Mouse (Mus musculus): Measurements from ENCODE around the gene Plekhb1. TPM values are rescaled to one million over a fixed set of nuclear protein-coding genes. Genes with fewer than 3 reads are reported as not detected.

The Plekhb1 gene
- total and polyA plus RNA-seq, 2 experiments from 2014 or later = 20.4 to 22.1 TPM

GRCm38 (mm10) chr7:100608910-100609309, 53.3 kb downstream of the Plekhb1 start:
- DNase-seq (no peak), ATAC-seq (no peak)
- H3K36me3 ChIP-seq (ENCODE audit: insufficient read depth) = no peaks in the 10 kb centered on the region
- 14% methylated on average over 4 of the region's 4 CpGs for WGBS
- H3K27ac ChIP-seq (ENCODE audit: low read depth, low read length) = peak overlapping the region; percentile 100
- H3K9ac ChIP-seq = peak overlapping the region; percentile 100
- H3K9me3 ChIP-seq (ENCODE audit: low read length) = no peaks in the 10 kb centered on the region
- H3K27me3 ChIP-seq (ENCODE audit: insufficient read depth, low read length) = no peaks in the 10 kb centered on the region
- H3K4me1 ChIP-seq (ENCODE audit: insufficient read depth) = peaks cover 10% of the 10 kb centered on the region
- H3K4me2 ChIP-seq (ENCODE audit: low read depth) = peak overlapping the region; percentile 75
- peak overlapping the region; percentile 99 for H3K4me3 ChIP-seq (ENCODE audit: low read depth, low read length)
- no peak for TF ChIP-seq CTCF (IDR thresholded peaks at IDR 0.05; ENCODE audit: low read depth)

GRCm38 (mm10) chr7:100608130-100608741, 54.0 kb downstream of the Plekhb1 start, which contains the start of gene Mrpl48:
Gene Mrpl48, minus strand, starts transcription at chr7:100608301.
- under 1% methylated on average over 41 of the region's 43 CpGs for WGBS

DNA sequence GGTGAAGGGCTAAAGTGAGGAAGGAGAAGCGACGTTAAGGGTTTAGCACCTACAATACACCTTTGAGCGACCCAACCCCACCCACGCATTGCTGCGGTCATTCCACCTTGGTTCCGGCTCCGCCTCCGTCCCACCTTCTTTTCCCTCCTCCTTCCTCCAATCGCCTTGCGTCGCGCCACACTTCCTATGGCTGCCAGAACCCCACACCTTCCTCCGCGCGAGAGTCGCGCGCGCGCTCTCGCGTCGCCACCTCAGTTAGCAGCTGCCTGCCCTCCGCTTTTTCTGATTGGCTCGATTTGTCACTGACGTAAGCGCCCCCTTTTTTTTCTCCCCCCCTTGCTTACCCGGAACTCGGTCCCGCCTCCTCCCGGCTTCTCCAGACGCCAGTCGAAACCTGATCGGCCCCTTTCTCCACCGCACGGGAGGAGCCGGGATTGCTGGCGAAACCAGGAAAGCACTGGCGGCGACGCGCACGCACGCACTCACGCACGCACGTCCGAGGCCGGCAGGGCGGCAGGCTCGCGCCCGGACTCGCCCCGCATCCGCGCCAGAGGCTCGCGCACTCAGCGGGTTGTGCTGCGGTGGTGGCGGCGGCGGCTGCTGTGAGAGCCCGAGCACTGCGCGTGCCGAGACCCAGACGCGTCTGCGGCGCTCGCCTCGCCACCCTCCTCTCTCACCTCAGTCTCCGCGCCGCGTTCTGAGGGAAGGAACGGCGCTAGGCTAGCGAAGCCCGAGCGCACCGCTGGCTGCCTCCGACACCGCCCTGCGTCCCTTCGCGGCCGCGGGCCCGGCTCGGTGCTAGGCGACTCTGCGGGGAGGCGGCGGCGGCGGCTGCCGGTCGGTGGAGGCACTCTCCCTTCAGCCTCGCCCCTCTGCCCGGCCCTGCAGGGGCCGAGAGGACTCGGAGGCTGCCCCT, 54.7 kb downstream of the Plekhb1 start, which contains the start of gene Rab6a:
TSS of gene Rab6a (plus strand) at position 197 of the 916 bp plus-strand sequence.
- Histone ChIP-seq H3K4me1 (ENCODE audit: insufficient read depth) (peaks cover 10% of the 10 kb centered on the region), H3K4me2 (ENCODE audit: low read depth) (peak within 1 kb of the TSS; percentile 75), H3K27me3 (ENCODE audit: insufficient read depth, low read length) (no peaks in the 10 kb centered on the region), H3K36me3 (ENCODE audit: insufficient read depth) (no peaks in the 10 kb centered on the region), H3K9me3 (ENCODE audit: low read length) (no peaks in the 10 kb centered on the region), H3K4me3 (ENCODE audit: low read depth, low read length) (peak within 1 kb of the TSS; percentile 99), H3K9ac (peak within 1 kb of the TSS; percentile 100), H3K27ac (ENCODE audit: low read depth, low read length) (peak within 1 kb of the TSS; percentile 100)
- ATAC-seq = peak; percentile 97
- TF ChIP-seq CTCF (IDR thresholded peaks at IDR 0.05; ENCODE audit: low read depth) = peak; percentile 54
- WGBS = 1% methylated on average over 93 of the region's 105 CpGs
- peak; percentile 99 for DNase-seq

More at GRCm38 (mm10) chr7:100608130-100608741, 54.0 kb downstream of the Plekhb1 start, which contains the start of gene Mrpl48:
- Histone ChIP-seq H3K4me1 (ENCODE audit: insufficient read depth) (peaks cover 10% of the 10 kb centered on the region), H3K27ac (ENCODE audit: low read depth, low read length) (peak within 1 kb of the TSS; percentile 100), H3K9ac (peak within 1 kb of the TSS; percentile 100), H3K4me2 (ENCODE audit: low read depth) (peak within 1 kb of the TSS; percentile 75), H3K9me3 (ENCODE audit: low read length) (no peaks in the 10 kb centered on the region), H3K4me3 (ENCODE audit: low read depth, low read length) (peak within 1 kb of the TSS; percentile 99), H3K27me3 (ENCODE audit: insufficient read depth, low read length) (no peaks in the 10 kb centered on the region), H3K36me3 (ENCODE audit: insufficient read depth) (no peaks in the 10 kb centered on the region)
- TF ChIP-seq CTCF (IDR thresholded peaks at IDR 0.05; ENCODE audit: low read depth) = no peak
- peak; percentile 12 for ATAC-seq
- peak; percentile 60 for DNase-seq

DNA sequence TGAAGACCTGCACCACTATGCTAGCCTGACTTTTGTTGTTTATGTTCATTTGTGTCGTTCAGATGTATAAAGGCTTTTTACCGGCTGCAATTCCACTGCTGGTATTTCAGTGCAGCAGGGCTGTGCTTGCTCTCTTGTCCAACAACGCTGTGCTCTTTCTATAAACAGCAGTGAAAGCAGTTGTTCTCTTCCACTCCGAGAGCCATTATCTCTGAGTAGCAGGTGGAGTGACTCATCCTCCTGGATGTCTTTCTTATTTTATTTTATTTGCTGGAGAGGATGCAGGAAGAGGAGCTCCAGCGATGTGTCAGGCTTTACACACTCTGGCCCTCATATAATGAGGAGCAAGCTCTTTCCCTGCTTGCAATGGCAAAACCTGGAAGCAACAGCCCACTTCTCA, 62.0 kb downstream of the Plekhb1 start:
- ATAC-seq (no peak), DNase-seq (no peak)
- Histone ChIP-seq H3K27me3 (ENCODE audit: insufficient read depth, low read length) (no peaks in the 10 kb centered on the region), H3K9ac (no peak overlapping the region), H3K4me3 (ENCODE audit: low read depth, low read length) (no peak overlapping the region), H3K9me3 (ENCODE audit: low read length) (no peaks in the 10 kb centered on the region), H3K4me1 (ENCODE audit: insufficient read depth) (no peaks in the 10 kb centered on the region), H3K27ac (ENCODE audit: low read depth, low read length) (no peak overlapping the region), H3K4me2 (ENCODE audit: low read depth) (no peak overlapping the region), H3K36me3 (ENCODE audit: insufficient read depth) (no peaks in the 10 kb centered on the region)
- WGBS = 81% methylated on average over 5 of the region's 5 CpGs
- no peak for TF ChIP-seq CTCF (IDR thresholded peaks at IDR 0.05; ENCODE audit: low read depth)

DNA sequence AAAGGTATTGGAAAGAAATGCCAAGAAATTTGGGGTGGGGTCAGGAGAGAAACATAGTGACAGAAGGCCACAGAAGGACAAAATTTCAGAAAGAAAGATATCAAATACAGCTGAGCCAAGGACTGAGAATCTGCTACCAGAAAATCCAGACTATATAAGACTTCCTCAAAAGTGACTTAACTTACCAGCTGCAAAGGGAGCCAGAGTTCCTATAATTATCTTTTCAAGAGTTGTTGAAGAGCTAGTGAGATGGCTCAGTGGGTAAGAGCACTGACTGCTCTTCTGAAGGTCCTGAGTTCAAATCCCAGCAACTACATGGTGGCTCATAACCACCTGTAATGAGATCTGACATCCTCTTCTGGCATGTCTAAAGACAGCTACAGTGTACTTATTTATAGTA, 68.9 kb downstream of the Plekhb1 start:
- Histone ChIP-seq H3K4me1 (ENCODE audit: insufficient read depth) (no peaks in the 10 kb centered on the region), H3K36me3 (ENCODE audit: insufficient read depth) (no peaks in the 10 kb centered on the region), H3K27ac (ENCODE audit: low read depth, low read length) (no peak overlapping the region), H3K9me3 (ENCODE audit: low read length) (no peaks in the 10 kb centered on the region), H3K4me2 (ENCODE audit: low read depth) (no peak overlapping the region), H3K4me3 (ENCODE audit: low read depth, low read length) (no peak overlapping the region), H3K27me3 (ENCODE audit: insufficient read depth, low read length) (no peaks in the 10 kb centered on the region), H3K9ac (no peak overlapping the region)
- ATAC-seq (no peak), DNase-seq (no peak)
- TF ChIP-seq CTCF (IDR thresholded peaks at IDR 0.05; ENCODE audit: low read depth) = no peak

Other genes with a start within 250 kb of the Plekhb1 start
- 0.15 and 0.19 TPM in 2 replicates for gene Ucp3, start 189.4 kb downstream of the Plekhb1 start, total RNA-seq (2014; rRNA removed)
- not detected in 2 replicates for gene Ucp3, start 189.4 kb downstream of the Plekhb1 start, polyA plus RNA-seq (2015; fragmentation: Nextera tagmentation; extraction: Ambion mirVana)
- 28.9 and 88.3 TPM in 2 replicates for gene Ucp2, start 169.1 kb downstream of the Plekhb1 start, total RNA-seq (2014; rRNA removed)
- gene Ucp2, start 169.1 kb downstream of the Plekhb1 start, polyA plus RNA-seq (2015; fragmentation: Nextera tagmentation; extraction: Ambion mirVana) = 83.6 and 106 TPM in 2 replicates
- 3.4 TPM in 2 replicates for gene Dnajb13, start 147.5 kb downstream of the Plekhb1 start, total RNA-seq (2014; rRNA removed)
- gene Dnajb13, start 147.5 kb downstream of the Plekhb1 start, polyA plus RNA-seq (2015; fragmentation: Nextera tagmentation; extraction: Ambion mirVana) = 4.0 and 7.0 TPM in 2 replicates
- 4.8 and 10.3 TPM in 2 replicates for gene Coa4, start 125.3 kb downstream of the Plekhb1 start, total RNA-seq (2014; rRNA removed)
- 3.5 and 5.7 TPM in 2 replicates for gene Coa4, start 125.3 kb downstream of the Plekhb1 start, polyA plus RNA-seq (2015; fragmentation: Nextera tagmentation; extraction: Ambion mirVana)
- gene Rab6a, start 55.0 kb downstream of the Plekhb1 start, total RNA-seq (2014; rRNA removed) = 299 and 313 TPM in 2 replicates
- gene Rab6a, start 55.0 kb downstream of the Plekhb1 start, polyA plus RNA-seq (2015; fragmentation: Nextera tagmentation; extraction: Ambion mirVana) = 258 and 305 TPM in 2 replicates
- gene Mrpl48, start 54.1 kb downstream of the Plekhb1 start, total RNA-seq (2014; rRNA removed) = 28.9 and 44.9 TPM in 2 replicates
- gene Mrpl48, start 54.1 kb downstream of the Plekhb1 start, polyA plus RNA-seq (2015; fragmentation: Nextera tagmentation; extraction: Ambion mirVana) = 88.4 and 97.7 TPM in 2 replicates
- gene Fam168a, start 44.2 kb upstream of the Plekhb1 start, total RNA-seq (2014; rRNA removed) = 84.0 and 116 TPM in 2 replicates
- 90.1 and 91.7 TPM in 2 replicates for gene Fam168a, start 44.2 kb upstream of the Plekhb1 start, polyA plus RNA-seq (2015; fragmentation: Nextera tagmentation; extraction: Ambion mirVana)
- gene Relt, start 201.0 kb upstream of the Plekhb1 start, total RNA-seq (2014; rRNA removed) = 7.5 and 8.3 TPM in 2 replicates
- 4.4 and 5.1 TPM in 2 replicates for gene Relt, start 201.0 kb upstream of the Plekhb1 start, polyA plus RNA-seq (2015; fragmentation: Nextera tagmentation; extraction: Ambion mirVana)

Measured in forebrain, postnatal 0 days (tissue).